Mouse (Mus musculus): ENCODE measurements around the gene Mlxipl. TPM values are rescaled to one million over a fixed set of nuclear protein-coding genes. Genes with fewer than 3 reads are reported as not detected.

Gene Mlxipl
- total RNA-seq, 1 experiment from 2014 or later = not detected

DNA sequence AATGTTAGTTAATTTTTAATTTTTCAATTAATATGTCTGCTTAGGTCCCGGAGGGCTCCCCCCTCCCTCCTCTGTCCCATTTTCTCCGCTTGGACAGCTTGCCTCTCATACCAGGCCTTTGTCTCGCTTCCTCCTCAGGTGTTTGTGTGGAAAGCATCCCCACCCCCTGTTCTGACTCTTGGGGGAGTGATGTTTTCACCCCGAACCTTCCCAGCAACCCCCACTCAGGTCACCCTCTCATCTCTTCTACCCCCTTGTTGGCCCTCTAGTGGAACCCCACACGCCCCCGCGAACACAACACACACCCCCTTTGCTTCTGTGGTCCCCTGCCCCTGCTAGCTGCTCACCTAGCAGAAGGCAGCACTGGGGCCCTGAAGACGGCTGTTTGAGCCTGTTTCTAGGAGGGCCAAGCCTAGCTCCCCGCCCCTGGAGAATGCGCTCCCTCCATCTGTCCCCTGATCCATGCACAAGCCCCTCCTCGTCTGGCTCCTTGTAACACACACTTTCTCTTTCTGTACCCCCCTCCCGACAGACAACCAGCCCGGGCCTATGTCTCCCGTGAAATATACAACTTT is 12.7 kb upstream of the Mlxipl start:
- ATAC-seq (replicated peaks in 1 of 2; ENCODE audit: insufficient read depth in 1 of 2, low FRiP score in 2 of 2, low TSS enrichment in 1 of 2, low read depth in 1 of 2, poor library complexity in 2 of 2, severe bottlenecking in 2 of 2) = no peak

DNA sequence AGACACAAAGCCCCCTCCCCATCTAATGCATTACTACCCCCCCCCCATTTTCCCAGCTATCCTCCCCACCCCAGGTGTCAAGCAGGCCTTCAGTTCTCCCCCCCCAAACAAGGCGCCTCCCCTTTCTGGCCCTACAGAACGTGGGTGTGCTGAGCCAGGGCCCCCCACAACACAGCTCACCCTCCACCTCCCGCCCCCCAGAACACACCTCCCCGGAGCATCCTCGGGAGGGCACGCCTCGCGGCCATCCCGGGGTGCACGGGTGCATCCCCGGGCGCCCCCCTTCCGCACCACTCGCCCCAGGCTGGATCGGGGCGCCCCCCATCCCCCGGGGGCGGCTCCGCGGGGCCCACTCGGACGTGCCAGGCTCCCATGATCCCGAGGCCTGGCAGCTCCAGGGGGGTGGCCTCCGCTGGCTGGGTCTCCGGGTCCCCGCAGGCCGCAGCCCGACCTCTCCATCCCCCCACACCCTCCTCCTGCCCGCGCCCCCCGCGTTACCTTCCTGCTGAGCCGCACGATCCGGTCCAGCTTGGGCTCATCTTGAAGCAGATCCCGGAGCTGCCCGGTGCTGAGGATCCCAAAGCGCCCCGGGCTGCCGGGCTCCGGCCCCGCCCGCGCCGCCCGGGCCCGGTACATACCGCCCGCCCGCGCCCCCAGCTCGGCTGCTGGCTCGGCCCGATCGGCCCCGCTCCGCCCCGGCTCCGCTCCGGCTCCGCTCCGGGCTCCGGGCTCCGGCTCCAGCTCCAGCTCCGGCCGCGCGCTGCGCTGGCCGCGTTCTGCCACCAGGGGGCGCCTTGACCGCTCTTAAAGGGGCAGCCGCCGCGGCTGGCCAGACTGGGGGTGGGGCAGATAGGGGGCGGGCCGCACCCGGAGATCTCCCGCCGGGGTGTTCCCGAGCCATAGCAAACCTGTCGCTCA is 11.9 kb upstream of the Mlxipl start, which contains the start of gene Vps37d:
Gene Vps37d (minus strand): TSS at position 703 of the 918 bp plus-strand sequence.
- ATAC-seq (replicated peaks in 1 of 2; ENCODE audit: insufficient read depth in 1 of 2, low FRiP score in 2 of 2, low TSS enrichment in 1 of 2, low read depth in 1 of 2, poor library complexity in 2 of 2, severe bottlenecking in 2 of 2) = peak; percentile 56 to 69; a peak in 2 of 4 replicates

DNA sequence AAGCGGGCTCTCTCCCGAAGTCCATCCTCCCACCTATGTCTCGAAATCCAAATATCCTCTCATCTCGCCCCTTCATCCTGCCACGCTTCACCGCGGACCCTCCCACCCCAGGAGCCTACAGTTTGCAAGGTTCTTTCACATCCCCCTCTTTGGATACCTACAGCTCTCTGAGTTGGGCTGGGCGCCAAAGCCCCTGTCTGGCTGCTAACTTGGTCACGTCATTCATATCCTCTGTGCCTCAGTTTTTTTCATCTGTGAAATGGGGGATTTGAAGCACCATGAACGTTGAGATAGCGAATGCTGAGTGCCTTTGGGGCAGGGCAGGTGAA is 11.2 kb upstream of the Mlxipl start:
- 0 out of 4 replicates have a peak, but pooled peaks of 1 of the 2 experiments have one; percentile 6 for ATAC-seq (replicated peaks in 1 of 2; ENCODE audit: insufficient read depth in 1 of 2, low FRiP score in 2 of 2, low TSS enrichment in 1 of 2, low read depth in 1 of 2, poor library complexity in 2 of 2, severe bottlenecking in 2 of 2)

GRCm38 (mm10) chr5:135079578-135079977 is 10.1 kb upstream of the Mlxipl start:
- no peak for ATAC-seq (replicated peaks in 1 of 2; ENCODE audit: insufficient read depth in 1 of 2, low FRiP score in 2 of 2, low TSS enrichment in 1 of 2, low read depth in 1 of 2, poor library complexity in 2 of 2, severe bottlenecking in 2 of 2)

- no peak for ATAC-seq (replicated peaks in 1 of 2; ENCODE audit: insufficient read depth in 1 of 2, low FRiP score in 2 of 2, low TSS enrichment in 1 of 2, low read depth in 1 of 2, poor library complexity in 2 of 2, severe bottlenecking in 2 of 2)
Observed at GRCm38 (mm10) chr5:135080539-135080938, 9.2 kb upstream of the Mlxipl start.

DNA sequence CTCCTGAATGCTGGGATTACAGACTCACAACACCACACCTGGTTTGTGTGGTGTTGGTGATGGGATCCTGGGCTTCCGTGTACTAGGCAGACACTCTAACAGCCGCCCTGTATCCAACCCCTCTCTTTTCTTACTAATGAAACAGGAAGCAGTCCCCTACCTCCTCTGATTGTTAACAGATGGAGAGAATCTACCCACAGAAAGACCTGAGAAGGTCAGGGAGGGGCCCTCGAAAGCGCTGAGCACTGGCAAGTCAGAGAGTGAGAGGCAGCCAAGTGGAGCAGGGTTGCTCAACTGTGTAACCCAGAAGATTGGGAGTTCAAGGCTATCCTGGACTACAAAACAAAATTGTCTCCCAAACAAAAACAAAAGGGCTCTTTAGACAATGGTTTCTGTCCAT is 2.8 kb upstream of the Mlxipl start:
- ATAC-seq (replicated peaks in 1 of 2; ENCODE audit: insufficient read depth in 1 of 2, low FRiP score in 2 of 2, low TSS enrichment in 1 of 2, low read depth in 1 of 2, poor library complexity in 2 of 2, severe bottlenecking in 2 of 2) = no peak

DNA sequence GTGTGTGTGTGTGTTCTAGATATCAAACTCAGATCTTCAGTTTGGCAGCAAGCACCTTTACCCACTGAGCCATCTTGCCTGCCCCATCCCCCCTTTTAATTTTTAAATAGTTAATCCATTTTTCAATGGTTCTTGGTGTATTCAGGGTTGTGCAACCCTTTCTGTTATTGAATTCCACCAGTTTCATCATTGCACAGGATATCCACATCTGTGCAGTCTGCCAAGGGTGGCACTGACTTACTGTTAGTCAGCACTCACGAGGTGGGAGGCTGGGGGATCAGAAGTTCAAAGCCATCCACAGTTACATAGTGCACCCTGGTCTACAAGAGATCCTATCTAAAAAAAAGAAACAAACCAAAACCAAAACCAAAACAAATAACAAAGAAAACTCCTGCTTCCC is 11.3 kb downstream of the Mlxipl start:
- no peak for ATAC-seq (replicated peaks in 1 of 2; ENCODE audit: insufficient read depth in 1 of 2, low FRiP score in 2 of 2, low TSS enrichment in 1 of 2, low read depth in 1 of 2, poor library complexity in 2 of 2, severe bottlenecking in 2 of 2)

- no peak for ATAC-seq (replicated peaks in 1 of 2; ENCODE audit: insufficient read depth in 1 of 2, low FRiP score in 2 of 2, low TSS enrichment in 1 of 2, low read depth in 1 of 2, poor library complexity in 2 of 2, severe bottlenecking in 2 of 2)
Observed at GRCm38 (mm10) chr5:135103999-135104660, 14.4 kb downstream of the Mlxipl start.

DNA sequence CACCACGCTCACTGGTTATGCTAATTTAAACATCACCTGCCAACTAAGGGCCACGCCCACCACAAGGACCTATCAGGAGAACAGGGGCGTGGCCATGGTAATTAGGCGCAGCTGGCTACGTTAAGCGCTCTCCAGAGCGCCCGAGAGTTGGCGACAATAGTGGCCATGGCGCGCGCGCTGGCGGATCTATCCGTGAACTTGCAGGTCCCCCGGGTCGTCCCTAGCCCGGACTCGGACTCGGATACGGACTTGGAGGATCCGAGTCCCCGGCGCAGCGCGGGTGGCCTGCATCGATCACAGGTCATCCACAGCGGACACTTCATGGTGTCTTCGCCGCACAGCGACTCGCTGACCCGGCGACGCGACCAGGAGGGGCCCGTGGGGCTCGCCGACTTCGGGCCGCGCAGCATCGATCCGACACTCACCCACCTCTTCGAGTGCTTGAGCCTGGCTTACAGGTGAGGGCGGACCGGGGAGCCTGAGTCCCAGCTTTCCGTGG is 17.1 kb downstream of the Mlxipl start:
- ATAC-seq (replicated peaks in 1 of 2; ENCODE audit: insufficient read depth in 1 of 2, low FRiP score in 2 of 2, low TSS enrichment in 1 of 2, low read depth in 1 of 2, poor library complexity in 2 of 2, severe bottlenecking in 2 of 2) = peak; percentile 83 to 91

DNA sequence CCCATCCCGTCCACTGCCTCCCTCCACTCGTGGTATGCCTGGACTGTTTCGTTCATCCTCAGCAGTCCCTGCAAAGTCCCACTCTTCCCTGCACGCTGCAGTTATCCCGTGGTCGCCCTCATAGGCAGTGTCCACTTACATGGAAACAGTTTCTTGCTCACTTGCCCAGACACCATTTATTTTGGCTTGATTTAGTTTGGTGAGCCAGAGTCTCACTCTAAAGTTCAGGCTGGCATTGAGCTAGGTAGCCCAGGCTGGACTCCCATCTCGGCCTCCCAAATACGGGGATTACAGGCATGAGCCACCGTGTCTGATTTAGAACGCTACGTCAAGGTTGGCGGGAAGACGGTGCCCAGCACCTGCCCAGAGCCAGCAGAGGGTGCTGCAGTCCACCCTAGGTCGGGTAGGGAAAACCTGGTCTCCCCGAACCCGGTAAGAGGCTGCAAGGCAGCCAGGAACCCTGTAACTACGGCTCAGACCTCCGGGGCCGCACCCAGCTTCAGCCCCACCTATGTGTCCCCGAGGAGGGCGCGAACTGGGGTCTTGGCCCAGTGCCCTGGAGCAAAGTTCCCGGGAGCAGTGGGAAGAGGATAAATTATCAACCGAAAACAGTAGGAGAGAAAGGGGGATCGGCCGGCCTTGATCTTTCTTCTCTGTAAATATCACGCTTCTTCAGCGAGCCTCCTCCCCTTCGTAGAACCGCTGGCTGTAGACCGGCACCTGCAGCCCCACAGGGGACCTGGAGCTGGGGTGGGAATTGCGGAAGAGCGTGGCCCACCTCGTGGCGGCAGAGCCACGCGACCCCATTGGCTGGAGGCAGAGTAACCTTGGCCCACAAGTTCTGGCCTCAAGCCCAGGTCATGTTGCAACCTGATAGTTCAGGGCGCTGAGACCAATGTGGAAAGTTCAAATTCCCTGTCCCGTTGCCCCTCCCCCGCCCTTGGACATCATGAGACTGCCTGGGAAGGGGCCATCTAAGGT is 18.1 kb downstream of the Mlxipl start:
- ATAC-seq (replicated peaks in 1 of 2; ENCODE audit: insufficient read depth in 1 of 2, low FRiP score in 2 of 2, low TSS enrichment in 1 of 2, low read depth in 1 of 2, poor library complexity in 2 of 2, severe bottlenecking in 2 of 2) = peak; percentile 37 to 66; a peak in 2 of 4 replicates

- ATAC-seq (replicated peaks in 1 of 2; ENCODE audit: insufficient read depth in 1 of 2, low FRiP score in 2 of 2, low TSS enrichment in 1 of 2, low read depth in 1 of 2, poor library complexity in 2 of 2, severe bottlenecking in 2 of 2) = no peak
Observed at GRCm38 (mm10) chr5:135109017-135109416, 19.3 kb downstream of the Mlxipl start.

DNA sequence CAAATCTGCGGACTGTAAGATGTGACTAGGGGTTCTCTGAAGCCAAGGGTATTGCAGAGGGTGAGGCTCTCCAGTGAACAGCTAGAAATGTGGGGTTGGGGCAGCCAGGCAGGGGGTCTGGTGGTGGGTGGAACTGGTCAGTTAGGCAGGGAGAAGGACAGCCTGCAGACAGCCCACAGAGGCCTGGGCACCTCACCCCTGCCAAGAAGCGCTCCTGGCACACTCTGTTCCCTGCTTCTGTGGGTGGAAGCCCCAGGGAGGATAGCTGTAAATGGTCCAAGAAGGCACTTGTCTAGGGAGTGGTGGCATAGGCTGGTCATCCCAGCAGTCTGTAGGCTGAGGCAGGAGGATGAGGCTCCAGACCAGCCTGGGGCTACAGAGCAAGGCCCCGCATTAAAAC is 19.7 kb downstream of the Mlxipl start:
- ATAC-seq (replicated peaks in 1 of 2; ENCODE audit: insufficient read depth in 1 of 2, low FRiP score in 2 of 2, low TSS enrichment in 1 of 2, low read depth in 1 of 2, poor library complexity in 2 of 2, severe bottlenecking in 2 of 2) = no peak

GRCm38 (mm10) chr5:135109976-135110375 is 20.3 kb downstream of the Mlxipl start:
- no peak for ATAC-seq (replicated peaks in 1 of 2; ENCODE audit: insufficient read depth in 1 of 2, low FRiP score in 2 of 2, low TSS enrichment in 1 of 2, low read depth in 1 of 2, poor library complexity in 2 of 2, severe bottlenecking in 2 of 2)

GRCm38 (mm10) chr5:135113782-135114181 is 24.1 kb downstream of the Mlxipl start:
- no peak for ATAC-seq (replicated peaks in 1 of 2; ENCODE audit: insufficient read depth in 1 of 2, low FRiP score in 2 of 2, low TSS enrichment in 1 of 2, low read depth in 1 of 2, poor library complexity in 2 of 2, severe bottlenecking in 2 of 2)

DNA sequence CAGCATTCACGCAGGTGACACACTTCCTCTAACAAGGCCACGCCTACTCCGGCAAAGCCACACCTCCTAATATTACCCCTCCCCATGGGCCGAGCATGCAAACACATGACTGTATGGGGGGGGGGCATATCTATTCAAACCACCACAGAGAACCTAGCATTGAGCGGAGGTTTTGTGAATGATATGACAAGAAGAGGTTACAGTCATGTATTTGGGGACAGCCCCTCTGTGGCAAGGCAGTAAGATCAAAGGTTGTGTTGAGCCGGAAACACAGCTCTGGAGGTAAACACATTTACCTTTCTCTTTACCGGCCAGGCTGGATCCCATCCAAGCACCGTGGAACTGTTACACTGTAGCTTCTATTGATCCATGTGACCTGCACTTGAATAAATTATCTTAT is 25.6 kb downstream of the Mlxipl start:
- no peak for ATAC-seq (replicated peaks in 1 of 2; ENCODE audit: insufficient read depth in 1 of 2, low FRiP score in 2 of 2, low TSS enrichment in 1 of 2, low read depth in 1 of 2, poor library complexity in 2 of 2, severe bottlenecking in 2 of 2)

DNA sequence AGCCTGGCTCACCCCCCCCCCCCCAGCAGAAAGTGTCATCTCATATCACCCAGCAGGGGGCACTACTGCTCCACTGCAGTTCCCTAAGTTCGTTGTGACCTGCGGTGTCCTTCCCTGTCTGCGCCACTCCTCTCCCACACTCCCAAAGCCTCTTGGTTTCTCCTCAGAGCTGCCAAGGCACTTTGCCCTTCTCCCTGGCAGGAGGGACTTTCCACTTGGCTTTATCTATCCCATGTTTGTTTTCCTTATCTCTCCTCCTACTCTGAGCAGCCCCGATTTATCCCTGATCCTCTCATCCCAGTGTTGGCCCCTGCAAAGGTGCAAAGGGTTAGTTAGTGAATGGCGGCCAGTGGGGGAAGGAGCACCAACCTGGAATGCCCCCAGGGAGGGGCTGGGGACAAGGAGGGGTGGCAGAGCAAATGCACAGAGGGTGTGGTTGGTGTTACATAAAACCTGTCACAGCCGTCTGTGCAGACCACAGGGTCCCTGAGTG is 28.9 kb downstream of the Mlxipl start:
- peak; percentile 63 to 70; a peak in 3 of 4 replicates for ATAC-seq (replicated peaks in 1 of 2; ENCODE audit: insufficient read depth in 1 of 2, low FRiP score in 2 of 2, low TSS enrichment in 1 of 2, low read depth in 1 of 2, poor library complexity in 2 of 2, severe bottlenecking in 2 of 2)

- no peak for ATAC-seq (replicated peaks in 1 of 2; ENCODE audit: insufficient read depth in 1 of 2, low FRiP score in 2 of 2, low TSS enrichment in 1 of 2, low read depth in 1 of 2, poor library complexity in 2 of 2, severe bottlenecking in 2 of 2)
Observed at GRCm38 (mm10) chr5:135120753-135121152, 31.1 kb downstream of the Mlxipl start.

Measured in hematopoietic stem cell, adult 5-6 weeks (primary cell).